In genomic region chr1:34852116-34852878, GRCm38 (mm10) we compare ENCODE assay signal across 10 mouse cellular contexts. TPM values are rescaled to one million over a fixed set of nuclear protein-coding genes. Genes with fewer than 3 reads are reported as not detected.
DNase-seq lines count a peak whose midpoint lies in the region; ATAC-seq and TF ChIP-seq lines count a peak whose summit lies in the region.
"Had no signal": no experiment of that assay in that cellular context is flagged by ENCODE, and none has a peak within 500 bp of the region (broad histone marks: within the 10 kb centered on the region; RNA-seq: fewer than 3 reads in every experiment).

No protein-coding gene starts in this region.

- 77% methylated on average over 11 of the region's 11 CpGs for WGBS in heart, embryonic 11.5 days (ENCODE audit: insufficient replicate concordance)
- 69% methylated on average over 11 of the region's 11 CpGs for WGBS in heart, adult 2 months
- 79% methylated on average over 11 of the region's 11 CpGs for WGBS in hindbrain, embryonic 15.5 days
- WGBS in neural tube, embryonic 13.5 days = 85% methylated on average over 11 of the region's 11 CpGs
- WGBS in embryonic facial prominence, embryonic 10.5 days = 82% methylated on average over 11 of the region's 11 CpGs

- peak overlapping the region; percentile 69; the same call in 1 of the 2 replicates for H3K27ac ChIP-seq in heart, embryonic 11.5 days (ENCODE audit: low read depth, low read length)
- H3K27ac ChIP-seq in heart, adult 2 months = no peak overlapping the region
- H3K27ac ChIP-seq in left cerebral cortex, adult 2 months = no peak overlapping the region; the same call in 1 of the 2 replicates
- no peak overlapping the region for H3K27ac ChIP-seq in hindbrain, embryonic 15.5 days (replicated peaks)
- H3K27ac ChIP-seq in neural tube, embryonic 13.5 days (replicated peaks) = no peak overlapping the region; the same call in 1 of the 2 replicates
- no peak overlapping the region for H3K27ac ChIP-seq in embryonic facial prominence, embryonic 10.5 days (replicated peaks)
- H3K27ac ChIP-seq: lung, embryonic 15.5 days had no signal

- H3K4me3 ChIP-seq in heart, embryonic 11.5 days (ENCODE audit: low read depth, low read length) = no peak overlapping the region
- H3K4me3 ChIP-seq in heart, adult 2 months = no peak overlapping the region
- H3K4me3 ChIP-seq in left cerebral cortex, adult 2 months = peak overlapping the region; percentile 92; the same call in 1 of the 2 replicates
- H3K4me3 ChIP-seq in hindbrain, embryonic 15.5 days = no peak overlapping the region
- H3K4me3 ChIP-seq in neural tube, embryonic 13.5 days = no peak overlapping the region
- no peak overlapping the region for H3K4me3 ChIP-seq in embryonic facial prominence, embryonic 10.5 days
- H3K4me3 ChIP-seq: lung, embryonic 15.5 days had no signal

- intact Hi-C loops in heart, adult 2 months (cut with DNase I) = no loop called here
- intact Hi-C loops in left cerebral cortex, adult 2 months (cut with DNase I) = loop anchor here (5.0 kb wide), 2 partner anchors 100 to 115 kb away; no protein-coding TSS in a partner anchor
- intact Hi-C loops in left cerebral cortex, postnatal 10 days (cut with DNase I) = no loop called here

- no peaks in the 10 kb centered on the region for H3K27me3 ChIP-seq in heart, embryonic 11.5 days (ENCODE audit: control insufficient read depth, insufficient read depth, low read length)
- no peaks in the 10 kb centered on the region for H3K27me3 ChIP-seq in heart, adult 2 months (ENCODE audit: control insufficient read depth, insufficient read depth, low read length)
- H3K27me3 ChIP-seq in hindbrain, embryonic 15.5 days = no peaks in the 10 kb centered on the region
- H3K27me3 ChIP-seq in neural tube, embryonic 13.5 days = no peaks in the 10 kb centered on the region
- H3K27me3 ChIP-seq in embryonic facial prominence, embryonic 10.5 days (replicated peaks; ENCODE audit: low read depth, poor library complexity, severe bottlenecking) = no peaks in the 10 kb centered on the region
- H3K27me3 ChIP-seq: lung, embryonic 15.5 days had no signal

- peaks cover 11% of the 10 kb centered on the region for H3K4me1 ChIP-seq in heart, embryonic 11.5 days (ENCODE audit: control insufficient read depth, insufficient read depth, low read length)
- H3K4me1 ChIP-seq in heart, adult 2 months (ENCODE audit: control insufficient read depth, insufficient read depth, low read length) = peaks cover 1% of the 10 kb centered on the region; the same call in 1 of the 2 replicates
- peaks cover 35% of the 10 kb centered on the region for H3K4me1 ChIP-seq in hindbrain, embryonic 15.5 days (replicated peaks)
- peaks cover 40% of the 10 kb centered on the region for H3K4me1 ChIP-seq in neural tube, embryonic 13.5 days (replicated peaks)
- H3K4me1 ChIP-seq in embryonic facial prominence, embryonic 10.5 days = peaks cover 12% of the 10 kb centered on the region
- H3K4me1 ChIP-seq: lung, embryonic 15.5 days had no signal

- ATAC-seq in heart, embryonic 11.5 days (replicated peaks; ENCODE audit: insufficient number of reproducible peaks, low FRiP score, low TSS enrichment) = no peak
- ATAC-seq in hindbrain, embryonic 15.5 days (ENCODE audit: low FRiP score, low read depth) = no peak
- ATAC-seq in neural tube, embryonic 13.5 days (ENCODE audit: low read depth) = no peak

- H3K9ac ChIP-seq in heart, embryonic 11.5 days (ENCODE audit: low read depth, low read length) = no peak overlapping the region
- H3K9ac ChIP-seq in heart, adult 2 months (ENCODE audit: low read depth, low read length) = no peak overlapping the region
- peak overlapping the region; percentile 24; the same call in 1 of the 2 replicates for H3K9ac ChIP-seq in hindbrain, embryonic 15.5 days
- H3K9ac ChIP-seq in neural tube, embryonic 13.5 days = peak overlapping the region; percentile 58
- H3K9ac ChIP-seq: lung, embryonic 15.5 days had no signal

- no peaks in the 10 kb centered on the region for H3K9me3 ChIP-seq in heart, embryonic 11.5 days (replicated peaks; ENCODE audit: control insufficient read depth, low read length)
- no peaks in the 10 kb centered on the region for H3K9me3 ChIP-seq in hindbrain, embryonic 15.5 days
- no peaks in the 10 kb centered on the region for H3K9me3 ChIP-seq in neural tube, embryonic 13.5 days
- no peaks in the 10 kb centered on the region for H3K9me3 ChIP-seq in embryonic facial prominence, embryonic 10.5 days
- H3K9me3 ChIP-seq: lung, embryonic 15.5 days had no signal

- H3K79me2 ChIP-seq in heart, adult 2 months (replicated peaks; ENCODE audit: control insufficient read depth, insufficient read depth, low read length) = no peaks in the 10 kb centered on the region; the same call in 1 of the 2 replicates

- no peaks in the 10 kb centered on the region for H3K36me3 ChIP-seq in heart, embryonic 11.5 days (ENCODE audit: control insufficient read depth, insufficient read depth, low read length)
- H3K36me3 ChIP-seq in heart, adult 2 months (ENCODE audit: control insufficient read depth, insufficient read depth, low read length) = no peaks in the 10 kb centered on the region
- no peaks in the 10 kb centered on the region for H3K36me3 ChIP-seq in hindbrain, embryonic 15.5 days
- H3K36me3 ChIP-seq in neural tube, embryonic 13.5 days = no peaks in the 10 kb centered on the region
- H3K36me3 ChIP-seq in embryonic facial prominence, embryonic 10.5 days (replicated peaks) = no peaks in the 10 kb centered on the region
- H3K36me3 ChIP-seq: lung, embryonic 15.5 days had no signal

- TF ChIP-seq EP300 in heart, adult 2 months (IDR thresholded peaks at IDR 0.05; ENCODE audit: insufficient read depth, low read depth, low read length) = no peak

- DNase-seq in heart, adult 2 months = no peak
- no peak for DNase-seq in left cerebral cortex, adult 2 months (ENCODE audit: extremely low spot score in 1 of 2, low spot score in 2 of 2)
- no peak for DNase-seq in left cerebral cortex, postnatal 10 days (ENCODE audit: extremely low spot score in 1 of 2, low spot score in 2 of 2)
- DNase-seq in embryonic facial prominence, embryonic 10.5 days (ENCODE audit: low spot score) = no peak
- no peak for DNase-seq in urinary bladder, postnatal 10 days (ENCODE audit: low spot score)
- DNase-seq: left cerebral cortex, postnatal 4 days had no signal

- no peak for TF ChIP-seq CTCF in heart, adult 2 months (IDR thresholded peaks at IDR 0.05)
- TF ChIP-seq CTCF in left cerebral cortex, adult 2 months (IDR thresholded peaks at IDR 0.05) = no peak

- peak overlapping the region; percentile 24 for H3K4me2 ChIP-seq in heart, embryonic 11.5 days
- H3K4me2 ChIP-seq in hindbrain, embryonic 15.5 days = peak overlapping the region; percentile 65
- peak overlapping the region; percentile 65 for H3K4me2 ChIP-seq in neural tube, embryonic 13.5 days

- no peak for TF ChIP-seq POLR2A in heart, adult 2 months (IDR thresholded peaks at IDR 0.05; ENCODE audit: insufficient read depth, low read depth, low read length)

RNA-seq across cellular contexts. Expression of gene Plekhb2, which starts 2.5 kb away (rescaled TPM):
- polyA plus RNA-seq in heart, embryonic 11.5 days (2014; fragmentation: Nextera tagmentation; extraction: Ambion mirVana) = 58.0 and 62.3 TPM in 2 replicates
- 100 to 1,000 TPM; 102 to 117 TPM for total RNA-seq in heart, adult 2 months (2021)
- polyA plus RNA-seq in heart, adult 2 months (2012; rRNA removed) = 72.7 and 108 TPM in 2 replicates
- 100 to 1,000 TPM; 255 to 290 TPM for total RNA-seq in left cerebral cortex, adult 2 months (2021)
- total RNA-seq in left cerebral cortex, postnatal 10 days (2021) = 100 to 1,000 TPM; 224 to 237 TPM
- polyA plus RNA-seq in hindbrain, embryonic 15.5 days (2015; fragmentation: Nextera tagmentation; extraction: Ambion mirVana) = 75.3 and 79.5 TPM in 2 replicates
- polyA plus RNA-seq in neural tube, embryonic 13.5 days (2015; fragmentation: Nextera tagmentation; extraction: Ambion mirVana) = 74.2 and 86.4 TPM in 2 replicates
- 24.6 and 28.3 TPM in 2 replicates for polyA plus RNA-seq in embryonic facial prominence, embryonic 10.5 days (2016; fragmentation: Nextera tagmentation; extraction: Ambion mirVana)

RNA-seq across cellular contexts. Expression of gene Fam168b, which starts 9.4 kb away (rescaled TPM):
- 33.0 and 53.4 TPM in 2 replicates for polyA plus RNA-seq in heart, embryonic 11.5 days (2014; fragmentation: Nextera tagmentation; extraction: Ambion mirVana)
- total RNA-seq in heart, adult 2 months (2021) = 10 to 100 TPM; 47.6 to 50.6 TPM
- 148 and 155 TPM in 2 replicates for polyA plus RNA-seq in heart, adult 2 months (2012; rRNA removed)
- 100 to 1,000 TPM; 233 to 241 TPM for total RNA-seq in left cerebral cortex, adult 2 months (2021)
- total RNA-seq in left cerebral cortex, postnatal 10 days (2021) = 100 to 1,000 TPM; 227 to 237 TPM
- polyA plus RNA-seq in hindbrain, embryonic 15.5 days (2015; fragmentation: Nextera tagmentation; extraction: Ambion mirVana) = 133 and 142 TPM in 2 replicates
- 127 and 131 TPM in 2 replicates for polyA plus RNA-seq in neural tube, embryonic 13.5 days (2015; fragmentation: Nextera tagmentation; extraction: Ambion mirVana)
- polyA plus RNA-seq in embryonic facial prominence, embryonic 10.5 days (2016; fragmentation: Nextera tagmentation; extraction: Ambion mirVana) = 115 and 119 TPM in 2 replicates

Comparison
In these comparisons a context has a peak if more than half of its experiments do, and no peak if none do; other contexts are left out.
1. H3K9ac ChIP-seq: peak in hindbrain, embryonic 15.5 days (single experiment) and neural tube, embryonic 13.5 days (single experiment); none in heart, embryonic 11.5 days (single experiment) and heart, adult 2 months (single experiment).
2. Peak in every context shown above with its lines, with median percentiles within 50 percentile points of each other: H3K4me2 ChIP-seq.